Mouse (Mus musculus): ENCODE results near the gene Trmu. TPM values are rescaled to one million over a fixed set of nuclear protein-coding genes. Genes with fewer than 3 reads are reported as not detected.

Trmu gene
- total RNA-seq, 2 experiments from 2014 or later: 34.1 to 34.4 TPM

DNA sequence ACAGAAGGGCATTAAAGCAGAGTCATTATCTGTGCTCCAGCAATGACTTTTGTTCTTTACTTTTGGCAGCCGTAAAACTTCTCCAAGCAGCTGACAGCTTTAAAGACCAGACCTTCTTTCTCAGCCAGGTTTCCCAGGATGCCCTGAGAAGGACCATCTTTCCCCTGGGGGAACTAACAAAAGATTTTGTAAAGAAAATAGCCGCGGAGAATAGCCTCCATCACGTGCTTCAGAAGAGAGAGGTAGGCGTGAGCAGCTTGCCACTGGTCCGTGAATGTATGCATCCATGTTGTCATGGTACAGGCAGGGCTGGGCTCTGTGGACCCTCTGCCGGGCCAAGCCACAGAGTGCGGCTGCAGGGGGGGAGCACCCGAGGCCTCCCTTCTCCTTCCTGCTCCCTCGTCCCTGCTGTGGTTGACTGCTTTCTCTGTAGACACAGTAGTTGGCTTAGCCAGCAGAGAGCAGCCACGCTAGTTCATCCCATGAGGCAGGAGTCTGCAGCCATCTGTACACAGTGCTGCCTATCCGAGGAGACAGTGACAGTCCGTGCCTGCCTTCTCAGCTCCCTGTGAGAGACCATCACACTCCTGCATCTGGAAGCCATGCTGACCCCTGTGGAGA, 13.5 kb downstream of the Trmu start:
- intact Hi-C loops (cut with DNase I): no loop called here
- no peak for DNase-seq (ENCODE audit: extremely low spot score in 1 of 2, low spot score in 2 of 2)

DNA sequence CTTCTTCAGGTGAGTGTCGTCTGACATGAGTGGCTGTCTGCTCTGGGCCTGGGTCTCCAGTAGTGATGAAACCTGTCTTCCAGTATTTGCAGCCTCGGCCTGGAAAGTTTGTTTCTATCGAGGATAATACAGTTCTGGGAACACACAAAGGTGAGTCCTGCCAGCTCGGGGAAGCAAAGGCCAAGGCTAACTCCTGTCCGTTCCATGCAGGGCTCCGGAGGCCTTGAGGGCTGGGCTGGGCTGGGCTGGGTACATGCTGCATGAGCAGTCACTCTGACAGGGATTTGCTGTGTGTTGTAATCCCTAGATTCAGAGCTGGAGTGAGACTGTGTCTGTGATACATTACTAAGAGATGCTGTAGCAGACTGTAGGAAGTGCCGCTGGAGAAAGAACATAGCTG, 14.8 kb downstream of the Trmu start:
- intact Hi-C loops (cut with DNase I): no loop called here
- DNase-seq (ENCODE audit: extremely low spot score in 1 of 2, low spot score in 2 of 2): no peak

DNA sequence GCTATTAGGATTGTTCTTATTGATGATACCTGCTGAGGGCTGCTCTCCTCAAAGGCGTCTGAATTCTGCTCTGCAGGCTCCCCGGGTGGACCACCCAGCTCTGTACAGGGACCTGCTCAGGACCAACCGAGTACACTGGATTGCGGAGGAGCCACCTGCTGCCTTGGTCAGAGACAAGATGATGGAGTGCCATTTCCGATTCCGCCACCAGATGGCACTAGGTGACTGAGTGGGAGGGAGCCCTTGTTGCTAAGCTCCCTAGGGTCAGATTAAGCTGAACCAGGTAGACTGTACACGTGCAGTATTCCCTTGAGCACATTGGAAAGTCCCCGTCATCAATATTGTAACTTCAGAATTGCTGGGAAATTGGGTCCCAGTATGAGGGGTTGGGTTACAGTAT, 17.2 kb downstream of the Trmu start:
- intact Hi-C loops (cut with DNase I): loop anchor here (2.0 to 5.0 kb wide), 2 partner anchors 143 to 236 kb away; no protein-coding TSS in a partner anchor
- peak; percentile 67 to 83 for DNase-seq (ENCODE audit: extremely low spot score in 1 of 2, low spot score in 2 of 2)

DNA sequence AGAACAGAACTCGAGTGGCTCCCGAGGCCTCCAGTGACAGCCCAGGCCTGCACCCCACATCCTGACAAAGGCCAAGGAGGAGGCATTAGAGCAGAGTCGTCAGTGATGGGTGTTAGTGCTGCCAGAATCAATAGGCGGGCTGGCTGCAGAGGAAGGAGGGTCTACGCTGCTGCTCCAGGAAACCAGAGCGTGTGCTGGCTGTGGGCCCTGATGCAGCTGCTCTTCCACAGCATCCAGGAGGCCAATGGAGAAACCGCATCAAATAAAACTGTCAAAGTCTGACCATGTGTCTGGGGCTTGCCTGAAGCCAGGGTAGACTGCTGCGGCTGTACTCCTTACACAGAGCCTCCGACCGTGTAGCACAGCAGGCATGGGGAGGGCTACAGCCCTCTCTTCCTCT, 18.0 kb downstream of the Trmu start:
- intact Hi-C loops (cut with DNase I): loop anchor here (2.0 to 5.0 kb wide), 2 partner anchors 142 to 235 kb away; no protein-coding TSS in a partner anchor
- DNase-seq (ENCODE audit: extremely low spot score in 1 of 2, low spot score in 2 of 2): no peak

DNA sequence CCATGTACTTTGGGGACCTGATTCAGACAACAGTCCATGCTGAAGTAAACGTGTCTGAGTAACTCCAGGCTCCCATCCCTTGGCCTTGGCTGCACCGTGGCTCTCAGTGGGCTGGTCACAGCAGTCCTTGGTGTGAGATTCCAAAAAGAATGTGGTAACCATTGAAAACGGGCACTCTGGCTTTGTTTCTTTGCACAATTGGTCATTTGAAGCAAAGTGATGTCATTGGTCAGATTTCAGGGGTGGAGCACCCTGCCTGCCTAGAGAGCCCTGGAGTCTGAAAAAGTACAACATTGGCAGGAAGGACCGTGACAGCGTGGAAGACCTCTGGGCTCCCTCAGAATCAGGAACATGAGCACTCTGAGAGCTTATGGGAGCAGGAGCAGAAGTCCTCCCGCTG, 20.3 kb downstream of the Trmu start:
- DNase-seq (ENCODE audit: extremely low spot score in 1 of 2, low spot score in 2 of 2): no peak
- intact Hi-C loops (cut with DNase I): loop anchor here (5.0 kb wide), 1 partner anchor 233 kb away; no protein-coding TSS in a partner anchor

DNA sequence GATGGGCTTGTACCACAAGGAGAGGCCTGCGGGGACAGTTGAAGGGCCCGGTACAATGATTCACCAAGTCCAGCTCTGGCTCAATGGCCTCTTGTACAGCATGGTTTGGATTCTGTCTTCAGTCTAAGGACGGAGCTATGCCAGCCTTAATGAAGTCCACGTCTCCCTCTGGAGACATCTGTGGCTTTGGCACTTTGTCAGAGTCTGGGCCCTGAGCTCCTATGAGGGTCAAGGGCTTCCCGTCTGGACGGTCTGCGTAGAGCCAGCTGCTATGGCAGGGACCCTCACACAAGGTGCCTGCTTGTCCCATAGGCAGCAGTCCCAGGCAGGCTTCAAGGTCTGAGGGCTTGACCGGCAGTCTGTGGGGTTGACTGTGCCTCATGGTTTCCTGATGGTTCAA, 21.2 kb downstream of the Trmu start:
- DNase-seq (ENCODE audit: extremely low spot score in 1 of 2, low spot score in 2 of 2): no peak
- intact Hi-C loops (cut with DNase I): no loop called here

DNA sequence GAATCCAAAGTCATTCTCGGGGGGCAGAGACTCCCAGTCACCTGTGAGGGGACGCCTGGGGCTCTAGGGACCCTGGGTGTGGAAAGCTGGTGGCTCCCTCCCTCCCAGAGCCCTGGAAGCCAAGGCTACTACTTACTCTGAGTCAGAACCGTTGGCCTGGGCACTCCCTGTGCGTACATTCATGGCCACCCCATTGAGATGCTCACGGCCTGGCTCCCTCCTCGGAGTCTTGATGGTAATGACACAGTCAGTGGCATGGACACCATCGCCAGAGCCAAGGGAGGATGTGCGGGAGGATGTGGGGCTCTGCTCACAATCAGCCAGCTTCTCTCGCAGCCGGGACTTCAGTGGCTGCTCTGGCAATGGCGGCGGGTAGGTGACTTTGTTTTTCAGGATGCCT, 21.7 kb downstream of the Trmu start:
- no peak for DNase-seq (ENCODE audit: extremely low spot score in 1 of 2, low spot score in 2 of 2)
- intact Hi-C loops (cut with DNase I): no loop called here

DNA sequence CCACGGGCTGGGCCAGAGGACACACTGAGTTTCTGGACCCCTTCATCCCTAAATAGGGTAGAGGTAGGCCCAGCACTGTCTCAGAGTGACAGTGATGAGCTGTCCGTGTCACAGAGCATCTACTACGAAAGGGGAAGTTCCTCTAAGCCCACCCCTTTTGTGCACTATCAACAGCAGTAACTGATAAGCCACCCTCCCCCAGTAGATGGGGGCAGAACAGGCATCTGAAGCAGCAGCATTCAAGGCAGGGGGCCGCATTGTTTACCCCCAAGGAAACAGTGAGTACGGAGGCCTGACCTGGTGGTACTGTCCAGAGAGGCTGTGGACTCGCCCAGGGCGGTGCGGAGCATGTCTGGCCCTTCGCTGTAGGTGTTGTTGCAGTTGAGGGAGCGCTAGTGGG, 23.4 kb downstream of the Trmu start:
- intact Hi-C loops (cut with DNase I): no loop called here

DNA sequence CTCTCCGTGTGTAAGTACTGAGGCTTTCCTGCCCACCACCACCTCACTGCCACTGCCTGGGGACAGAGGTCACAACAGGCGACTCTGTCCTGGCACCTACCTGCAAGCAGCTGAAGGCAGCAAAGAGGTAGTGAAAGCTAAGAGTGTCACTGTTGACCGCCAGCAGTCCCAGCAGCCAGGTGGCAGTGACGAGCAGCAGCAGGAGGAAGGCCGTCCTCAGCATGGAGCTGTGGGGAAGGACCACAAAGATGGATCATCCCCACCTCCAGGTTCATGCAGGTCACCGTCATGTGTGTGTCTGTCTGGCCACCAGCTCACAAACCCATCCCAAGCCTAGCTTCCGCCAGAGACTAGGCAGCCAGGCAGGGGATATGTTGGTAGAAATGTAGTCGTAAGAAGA, 24.7 kb downstream of the Trmu start:
- intact Hi-C loops (cut with DNase I): no loop called here
- DNase-seq (ENCODE audit: extremely low spot score in 1 of 2, low spot score in 2 of 2): no peak

More for the DNA sequence above, 23.4 kb downstream of the Trmu start:
- DNase-seq (ENCODE audit: extremely low spot score in 1 of 2, low spot score in 2 of 2): no peak

DNA sequence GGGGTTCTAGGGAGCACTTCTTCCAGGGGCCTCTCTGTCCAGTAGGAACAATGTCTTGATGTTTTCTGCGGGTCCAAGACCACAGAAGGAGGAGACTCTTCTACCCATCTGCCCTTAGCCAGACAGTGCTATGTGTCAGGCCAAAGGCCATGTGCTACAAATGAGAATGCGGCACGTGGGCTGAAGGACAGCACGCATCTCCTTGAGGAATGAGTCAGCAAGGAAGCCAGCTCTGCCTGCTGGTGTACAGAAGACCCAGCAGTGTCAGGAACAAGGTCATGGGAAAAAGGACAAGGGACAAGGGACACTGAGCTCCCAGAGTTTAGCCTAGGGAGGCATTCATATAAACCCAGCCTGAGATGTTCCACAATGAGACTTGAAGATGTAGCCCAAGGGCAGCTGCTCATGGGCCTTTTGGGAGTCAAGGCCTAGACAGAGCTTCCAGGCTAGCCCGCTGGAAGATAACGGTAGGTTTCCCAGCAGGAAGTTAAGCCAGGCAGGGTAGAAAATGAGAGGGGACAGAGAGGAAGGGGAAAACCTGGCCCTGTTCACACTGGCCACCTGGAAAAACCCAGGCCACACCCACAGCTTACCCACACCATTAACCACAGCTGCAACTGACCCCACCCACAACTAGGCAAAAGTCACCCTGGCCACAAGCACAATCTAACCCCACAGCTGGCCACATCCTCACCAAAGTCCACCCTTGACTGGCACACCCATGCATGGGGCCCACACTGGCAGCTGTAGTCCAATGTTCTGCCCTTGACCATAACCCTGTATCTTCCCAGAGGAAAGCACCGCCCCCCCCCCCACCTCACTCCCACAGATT, 29.8 kb downstream of the Trmu start:
- intact Hi-C loops (cut with DNase I): no loop called here
- no peak for DNase-seq (ENCODE audit: extremely low spot score in 1 of 2, low spot score in 2 of 2)

DNA sequence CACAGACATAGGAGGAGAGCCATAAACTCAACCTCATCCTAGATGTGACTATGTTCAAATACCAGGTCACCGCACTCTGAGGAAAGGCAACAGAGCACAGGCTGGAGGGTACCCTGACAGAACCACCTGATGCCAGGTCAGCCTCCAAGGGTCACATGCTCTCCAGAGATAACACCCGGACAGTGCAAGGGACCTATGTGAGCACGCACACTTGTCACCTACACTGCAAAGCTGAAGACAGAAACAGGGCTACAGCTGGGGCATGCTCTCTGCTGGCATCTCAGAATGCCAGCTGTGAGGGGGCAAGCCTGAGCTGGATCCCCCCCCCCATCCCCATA, 30.3 kb downstream of the Trmu start:
- intact Hi-C loops (cut with DNase I): no loop called here
- no peak for DNase-seq (ENCODE audit: extremely low spot score in 1 of 2, low spot score in 2 of 2)

DNA sequence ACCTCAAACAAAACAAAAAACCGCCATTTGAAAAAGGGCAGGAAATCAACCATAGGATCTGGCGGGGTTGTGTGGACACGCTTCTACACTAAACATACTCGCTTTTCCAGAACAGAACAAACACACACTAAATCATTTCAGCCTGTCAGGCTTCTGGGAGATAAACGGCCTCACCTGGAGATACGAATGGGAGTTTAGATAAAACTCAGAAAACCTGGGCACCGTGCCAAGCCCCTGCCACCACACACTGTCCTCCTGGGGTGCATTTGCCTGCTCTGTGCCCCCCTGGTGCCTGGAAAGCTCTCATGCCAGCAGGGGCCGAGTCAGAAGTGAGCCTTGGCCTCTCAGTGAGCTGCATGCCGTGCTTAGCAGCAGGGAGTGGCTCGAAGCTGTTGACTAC, 30.8 kb downstream of the Trmu start:
- intact Hi-C loops (cut with DNase I): no loop called here
- DNase-seq (ENCODE audit: extremely low spot score in 1 of 2, low spot score in 2 of 2): no peak

DNA sequence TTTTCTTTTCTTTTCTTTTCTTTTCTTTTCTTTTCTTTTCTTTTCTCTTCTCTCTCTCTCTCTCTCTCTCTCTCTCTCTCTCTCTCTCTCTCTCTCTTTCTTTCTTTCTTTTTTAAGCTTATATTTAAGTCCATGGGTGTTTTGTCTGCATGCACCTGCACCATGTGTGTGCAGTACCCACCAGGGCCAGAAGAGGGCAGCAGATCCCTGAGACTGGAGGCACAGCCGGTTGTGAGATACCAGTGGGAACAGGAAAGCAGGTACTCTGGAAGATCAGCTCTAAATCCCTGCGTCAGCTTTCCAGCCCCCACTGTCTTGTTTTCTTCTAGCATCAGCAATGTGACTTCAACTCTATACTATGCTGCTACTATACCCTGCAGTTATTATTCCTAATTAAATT, 34.5 kb downstream of the Trmu start:
- peak; percentile 31 to 74 for DNase-seq (ENCODE audit: extremely low spot score in 1 of 2, low spot score in 2 of 2)
- intact Hi-C loops (cut with DNase I): no loop called here

DNA sequence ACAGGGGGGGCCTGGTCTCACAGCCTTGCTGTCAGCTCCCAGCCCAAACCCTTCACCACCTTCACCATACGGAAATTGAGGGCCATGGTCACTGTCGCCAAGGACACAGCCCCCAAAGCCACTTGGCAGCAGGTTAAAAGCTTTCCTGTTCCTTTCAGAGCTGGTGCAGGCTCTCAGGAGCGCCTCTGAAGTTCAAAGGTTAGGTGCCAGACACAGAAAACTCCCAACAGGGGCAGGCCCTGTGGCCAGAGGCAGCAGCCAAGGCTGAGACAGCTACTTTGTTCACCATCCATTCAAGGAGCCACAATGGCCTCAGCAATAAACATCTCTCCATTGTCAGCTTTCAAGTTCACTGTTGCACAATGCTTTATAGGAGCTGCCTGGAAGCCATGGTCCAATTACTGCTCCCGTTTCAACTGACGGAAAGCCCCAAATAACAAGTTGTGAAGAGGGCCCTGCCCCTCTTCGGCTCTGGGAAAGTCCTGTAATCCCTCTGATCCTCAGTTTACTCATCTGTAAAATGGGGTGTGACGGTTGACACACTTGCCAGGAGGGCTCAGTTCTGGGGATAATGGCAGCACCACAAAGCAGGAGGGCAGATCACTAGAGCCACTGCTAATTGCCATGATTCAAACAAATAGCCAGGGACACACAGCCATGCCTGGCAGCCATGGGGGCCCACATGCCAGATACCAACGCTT, 40.2 kb downstream of the Trmu start:
- DNase-seq (ENCODE audit: extremely low spot score in 1 of 2, low spot score in 2 of 2): no peak
- intact Hi-C loops (cut with DNase I): no loop called here

DNA sequence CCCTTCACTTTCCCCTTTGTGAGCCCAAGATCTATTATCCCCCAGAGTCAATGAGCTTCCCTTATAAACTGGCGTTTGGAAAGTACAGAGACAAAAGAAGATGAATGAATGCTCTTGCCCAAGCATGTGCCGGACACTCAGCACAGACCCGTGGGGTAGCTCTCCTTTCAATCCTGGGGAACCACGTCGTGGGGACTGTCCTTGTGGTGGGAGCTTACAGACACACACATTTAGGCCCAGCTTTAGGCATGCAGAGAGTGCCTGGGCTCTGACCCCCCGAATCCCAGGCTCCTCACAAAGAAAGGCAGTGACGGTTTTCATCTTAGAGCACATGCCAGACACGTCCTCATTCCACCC, 40.8 kb downstream of the Trmu start:
- intact Hi-C loops (cut with DNase I): no loop called here
- no peak for DNase-seq (ENCODE audit: extremely low spot score in 1 of 2, low spot score in 2 of 2)

DNA sequence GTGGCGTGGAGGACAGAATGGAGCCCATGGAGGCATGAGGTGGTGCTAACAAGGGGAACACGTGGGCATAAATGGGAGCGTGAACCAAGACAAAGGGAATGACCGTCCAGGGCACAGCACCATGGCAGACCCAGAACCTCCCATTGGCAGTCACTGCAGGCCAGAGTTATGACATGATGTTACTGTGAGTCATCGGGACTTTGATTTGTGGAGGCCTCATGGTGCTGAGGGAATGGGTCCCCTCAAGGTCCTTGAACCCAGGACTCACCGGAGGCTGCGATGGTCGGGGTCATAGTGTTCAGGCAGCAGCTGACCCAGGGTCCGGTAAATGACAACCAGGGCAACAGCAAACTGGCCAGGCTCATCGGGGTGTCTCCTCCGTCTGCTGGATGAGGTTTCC, 42.7 kb downstream of the Trmu start:
- DNase-seq (ENCODE audit: extremely low spot score in 1 of 2, low spot score in 2 of 2): no peak
- intact Hi-C loops (cut with DNase I): no loop called here

DNA sequence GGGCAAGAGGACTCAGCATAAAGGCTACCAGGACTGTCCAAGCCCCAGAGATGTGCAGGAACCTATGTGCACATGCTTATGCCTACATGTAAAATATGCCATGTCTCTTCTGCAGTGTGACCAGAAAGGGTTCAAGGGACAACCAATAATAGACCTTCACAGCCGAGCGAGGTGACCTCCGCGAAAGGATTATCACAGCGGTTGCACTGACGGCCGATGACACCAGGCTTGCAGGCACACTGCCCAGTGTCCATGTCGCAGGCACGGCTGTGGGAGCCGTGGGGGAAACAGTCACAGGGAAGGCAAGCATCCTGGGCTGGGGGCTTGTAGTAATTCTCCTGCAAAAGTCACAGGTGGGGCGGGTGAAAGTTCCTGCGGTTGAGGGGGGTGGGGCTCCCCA, 49.0 kb downstream of the Trmu start:
- intact Hi-C loops (cut with DNase I): no loop called here
- no peak for DNase-seq (ENCODE audit: extremely low spot score in 1 of 2, low spot score in 2 of 2)

DNA sequence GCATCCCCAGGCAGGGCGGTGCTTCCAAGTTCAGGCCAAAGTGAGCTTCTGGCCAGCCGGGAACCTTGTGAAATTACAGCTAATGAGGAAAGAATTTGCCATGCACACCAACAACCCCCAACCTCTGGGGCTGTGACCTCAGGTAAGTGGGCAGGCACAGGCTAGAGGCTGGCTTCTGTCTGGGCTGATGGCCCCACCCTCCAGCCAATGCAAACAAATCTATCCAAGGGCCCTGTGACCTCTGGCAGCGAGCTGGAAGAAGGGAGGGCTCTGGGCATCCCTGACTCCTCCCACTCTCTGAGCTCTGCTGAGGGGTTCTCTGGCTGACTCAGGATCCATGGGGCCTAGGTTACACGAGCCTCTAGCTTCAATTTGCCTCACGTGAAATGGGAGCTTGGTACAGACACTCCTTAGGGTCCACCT, 56.5 kb downstream of the Trmu start:
- DNase-seq (ENCODE audit: extremely low spot score in 1 of 2, low spot score in 2 of 2): no peak
- intact Hi-C loops (cut with DNase I): no loop called here

All from left cerebral cortex, postnatal 10 days (tissue).